Mouse (Mus musculus) NIH3T3 (cell line): ENCODE data around the gene Slc12a6.
A peak's percentile ranks its signal among the peaks of the same experiment; 100 is the strongest.

Experiments used
- DNase-seq: peaks from one replicate; pipeline ENCODE4 v3.0.0-alpha.2; 2012; ENCODE audit warnings: low read depth

Slc12a6 gene

GRCm38 (mm10) chr2:112328069-112328777, 62.6 kb downstream of the Slc12a6 start:
- no peak for DNase-seq

- DNase-seq: no peak
Observed at GRCm38 (mm10) chr2:112332051-112332898, 66.7 kb downstream of the Slc12a6 start.

- no peak for DNase-seq
Observed at GRCm38 (mm10) chr2:112337211-112337610, 71.6 kb downstream of the Slc12a6 start.

GRCm38 (mm10) chr2:112339736-112340135, 74.1 kb downstream of the Slc12a6 start:
- peak; percentile 27 for DNase-seq

GRCm38 (mm10) chr2:112341117-112341516, 75.5 kb downstream of the Slc12a6 start:
- DNase-seq: peak; percentile 20

GRCm38 (mm10) chr2:112348246-112348645, 82.6 kb downstream of the Slc12a6 start:
- no peak for DNase-seq

- DNase-seq: no peak
Observed at GRCm38 (mm10) chr2:112353685-112354455, 88.2 kb downstream of the Slc12a6 start.

GRCm38 (mm10) chr2:112359611-112360010, 94.0 kb downstream of the Slc12a6 start:
- DNase-seq: peak; percentile 80

- no peak for DNase-seq
Observed at GRCm38 (mm10) chr2:112360012-112360780, 94.6 kb downstream of the Slc12a6 start.

GRCm38 (mm10) chr2:112360781-112361169, 95.2 kb downstream of the Slc12a6 start:
- no peak for DNase-seq

GRCm38 (mm10) chr2:112367222-112367621, 101.6 kb downstream of the Slc12a6 start:
- DNase-seq: no peak

- peak; percentile 93 for DNase-seq
Observed at GRCm38 (mm10) chr2:112367726-112368673, 102.4 kb downstream of the Slc12a6 start, which contains the start of gene Emc4. Gene Emc4, minus strand, starts transcription at chr2:112368027.

GRCm38 (mm10) chr2:112369941-112370340, 104.3 kb downstream of the Slc12a6 start:
- DNase-seq: peak; percentile 90

- peak; percentile 94 for DNase-seq
Observed at GRCm38 (mm10) chr2:112373141-112373540, 107.5 kb downstream of the Slc12a6 start.

- DNase-seq: no peak
Observed at GRCm38 (mm10) chr2:112374610-112375009, 109.0 kb downstream of the Slc12a6 start.

GRCm38 (mm10) chr2:112378973-112379898, 113.6 kb downstream of the Slc12a6 start, which contains the start of gene Katnbl1:
Gene Katnbl1, plus strand, starts transcription at chr2:112379211.
- peak; percentile 98 for DNase-seq

GRCm38 (mm10) chr2:112380131-112380530, 114.5 kb downstream of the Slc12a6 start:
- DNase-seq: no peak

GRCm38 (mm10) chr2:112381219-112381618, 115.6 kb downstream of the Slc12a6 start:
- DNase-seq: no peak

- DNase-seq: no peak
Observed at GRCm38 (mm10) chr2:112390843-112391242, 125.2 kb downstream of the Slc12a6 start.
